Mouse (Mus musculus) kidney, embryonic 14.5 days (tissue): ENCODE measurements around the gene Pmis2. TPM values are rescaled to one million over a fixed set of nuclear protein-coding genes. Genes with fewer than 3 reads are reported as not detected.

Experiments used
- polyA plus RNA-seq: library from polyadenylated mRNA; unstranded; fragments of >200 nt; fragmentation: Nextera tagmentation; extraction: Ambion mirVana; gene quantifications from 2 replicates; pipeline ENCODE4 v1.2.1, GENCODE M21; 2014

Gene Pmis2
- polyA plus RNA-seq, 1 experiment from 2014 or later: not detected

Other genes starting within 250 kb of the Pmis2 start
- gene Nfkbid, start 249.9 kb downstream of the Pmis2 start, polyA plus RNA-seq: 1.1 and 1.9 TPM in 2 replicates
- 16.7 and 19.0 TPM in 2 replicates for gene Aplp1, start 226.1 kb downstream of the Pmis2 start, polyA plus RNA-seq
- gene Kirrel2, start 213.9 kb downstream of the Pmis2 start, polyA plus RNA-seq: 0.20 and 0.54 TPM in 2 replicates
- gene Nphs1, start 213.3 kb downstream of the Pmis2 start, polyA plus RNA-seq: 2.7 and 3.0 TPM in 2 replicates
- gene Prodh2, start 178.0 kb downstream of the Pmis2 start, polyA plus RNA-seq: 0.94 and 2.3 TPM in 2 replicates
- 13.4 and 17.3 TPM in 2 replicates for gene Arhgap33, start 136.5 kb downstream of the Pmis2 start, polyA plus RNA-seq
- gene Hspb6, start 119.4 kb downstream of the Pmis2 start, polyA plus RNA-seq: 8.9 and 9.2 TPM in 2 replicates
- 15.2 and 25.0 TPM in 2 replicates for gene Proser3, start 119.3 kb downstream of the Pmis2 start, polyA plus RNA-seq
- 38.5 and 48.0 TPM in 2 replicates for gene Lin37, start 111.8 kb downstream of the Pmis2 start, polyA plus RNA-seq
- gene U2af1l4, start 108.3 kb downstream of the Pmis2 start, polyA plus RNA-seq: 109 and 119 TPM in 2 replicates
- gene Gm49396, start 108.3 kb downstream of the Pmis2 start, polyA plus RNA-seq: 8.0 and 11.3 TPM in 2 replicates
- gene Psenen, start 108.0 kb downstream of the Pmis2 start, polyA plus RNA-seq: 121 and 182 TPM in 2 replicates
- gene Igflr1, start 106.2 kb downstream of the Pmis2 start, polyA plus RNA-seq: 2.9 and 3.7 TPM in 2 replicates
- gene Kmt2b, start 82.9 kb downstream of the Pmis2 start, polyA plus RNA-seq: 12.3 and 13.6 TPM in 2 replicates
- 0.21 and 0.22 TPM in 2 replicates for gene Zbtb32, start 72.7 kb downstream of the Pmis2 start, polyA plus RNA-seq
- 2.2 and 2.3 TPM in 2 replicates for gene Upk1a, start 58.8 kb downstream of the Pmis2 start, polyA plus RNA-seq
- 961 and 1,287 TPM in 2 replicates for gene Cox6b1, start 45.5 kb downstream of the Pmis2 start, polyA plus RNA-seq
- gene Etv2, start 35.8 kb downstream of the Pmis2 start, polyA plus RNA-seq: not detected in 2 replicates
- gene Rbm42, start 21.3 kb downstream of the Pmis2 start, polyA plus RNA-seq: 93.4 and 111 TPM in 2 replicates
- gene Haus5, start 6.6 kb downstream of the Pmis2 start, polyA plus RNA-seq: 45.8 and 58.6 TPM in 2 replicates
- not detected in 2 replicates for gene 2200002J24Rik, start 27.3 kb upstream of the Pmis2 start, polyA plus RNA-seq
- gene Atp4a, start 40.6 kb upstream of the Pmis2 start, polyA plus RNA-seq: 1.2 and 1.3 TPM in 2 replicates
- gene Tmem147, start 57.9 kb upstream of the Pmis2 start, polyA plus RNA-seq: 202 and 206 TPM in 2 replicates
- 0.61 and 1.6 TPM in 2 replicates for gene Gapdhs, start 72.1 kb upstream of the Pmis2 start, polyA plus RNA-seq
- 1.1 and 1.6 TPM in 2 replicates for gene Sbsn, start 79.9 kb upstream of the Pmis2 start, polyA plus RNA-seq
- 0.74 and 0.95 TPM in 2 replicates for gene Dmkn, start 92.2 kb upstream of the Pmis2 start, polyA plus RNA-seq
- not detected in 2 replicates for gene Krtdap, start 116.3 kb upstream of the Pmis2 start, polyA plus RNA-seq
- 0.31 TPM in 1 of 2 replicates, not detected in the other for gene Ffar2, start 152.2 kb upstream of the Pmis2 start, polyA plus RNA-seq
- gene Ffar3, start 184.6 kb upstream of the Pmis2 start, polyA plus RNA-seq: not detected in 2 replicates
- not detected in 2 replicates for gene Ffar1, start 190.0 kb upstream of the Pmis2 start, polyA plus RNA-seq
- gene Cd22, start 208.7 kb upstream of the Pmis2 start, polyA plus RNA-seq: 0.55 TPM in 1 of 2 replicates, not detected in the other
- 0.28 and 0.30 TPM in 2 replicates for gene Mag, start 243.3 kb upstream of the Pmis2 start, polyA plus RNA-seq